Mouse (Mus musculus) ES-E14 (cell line): ENCODE data around the gene Grid2. TPM values are rescaled to one million over a fixed set of nuclear protein-coding genes. Genes with fewer than 3 reads are reported as not detected.

Experiments
- DNase-seq: peaks from one replicate; pipeline ENCODE4 v3.0.0-alpha.2; 2013; ENCODE audit warnings: low read depth, low spot score
- H3K27ac ChIP-seq: 2 replicates; pipeline ENCODE4 v1.5.1; 2012; ENCODE audit warnings: low read depth, mild to moderate bottlenecking, low read length, moderate library complexity, mixed read lengths; ENCODE audit not compliant: poor library complexity, insufficient read depth, severe bottlenecking
- H3K36me3 ChIP-seq: 2 replicates; pipeline ENCODE4 v1.6.1; 2012; ENCODE audit warnings: mild to moderate bottlenecking, low read length, moderate library complexity, mixed read lengths; ENCODE audit not compliant: control insufficient read depth, poor library complexity, insufficient read depth, severe bottlenecking
- H3K4me1 ChIP-seq, 2 experiments: fragments of 150-350 bp in 1 of 2; sonication (generic) in 1 of 2; 2 replicates each; pipeline ENCODE4 v1.6.1; 2012; ENCODE audit warnings: low read length in 2 of 2, mild to moderate bottlenecking in 1 of 2, mixed read lengths in 1 of 2; ENCODE audit not compliant: control insufficient read depth in 2 of 2, insufficient read depth in 2 of 2, poor library complexity in 1 of 2
- H3K4me3 ChIP-seq, 2 experiments: fragments of 150-350 bp in 1 of 2; sonication (generic) in 1 of 2; 2 replicates each; pipeline ENCODE4 v1.5.1; 2012; ENCODE audit warnings: low read length in 2 of 2, low read depth in 1 of 2, mild to moderate bottlenecking in 1 of 2, mixed read lengths in 1 of 2; ENCODE audit not compliant: insufficient read depth in 1 of 2, poor library complexity in 1 of 2, severe bottlenecking in 1 of 2
- H3K9ac ChIP-seq: 2 replicates; pipeline ENCODE4 v1.6.1; 2012; ENCODE audit warnings: low read depth, mild to moderate bottlenecking, low read length, mixed read lengths; ENCODE audit not compliant: poor library complexity, insufficient read depth, severe bottlenecking
- H3K9me3 ChIP-seq: fragments of 150-350 bp; sonication (generic); 2 replicates; pipeline ENCODE4 v1.6.1; 2012; ENCODE audit warnings: low read depth, mild to moderate bottlenecking, low read length; ENCODE audit not compliant: control insufficient read depth, insufficient read depth
- CHD2 ChIP-seq: IDR thresholded peaks from 2 replicates; pipeline ENCODE4 v1.6.1; 2014; ENCODE audit warnings: mild to moderate bottlenecking, low read depth, low read length, inconsistent platforms
- HCFC1 ChIP-seq: IDR thresholded peaks from 2 replicates; pipeline ENCODE4 v1.6.1; 2012; ENCODE audit warnings: low read length, inconsistent platforms, borderline replicate concordance; ENCODE audit not compliant: insufficient read depth
- MAFK ChIP-seq: IDR thresholded peaks from 2 replicates; pipeline ENCODE4 v1.6.1; 2014; ENCODE audit warnings: mild to moderate bottlenecking, low read depth, low read length, inconsistent platforms; ENCODE audit not compliant: insufficient read depth
- ZC3H11A ChIP-seq: IDR thresholded peaks from 2 replicates; pipeline ENCODE4 v1.6.1; 2012; ENCODE audit warnings: low read depth, mild to moderate bottlenecking, inconsistent platforms, low read length, borderline replicate concordance
- ZNF384 ChIP-seq: IDR thresholded peaks from 2 replicates; pipeline ENCODE4 v1.6.1; 2012; ENCODE audit warnings: low read depth, low read length, inconsistent platforms
- in situ Hi-C, 2 experiments: fragments of 600-800 bp; cut with MboI; formaldehyde crosslinking; loops; one replicate each; pipeline ENCODE4 v1.15.1; 2025; ENCODE audit warnings: low sequenced_read_pairs in 2 of 2, inconsistent platforms in 1 of 2; ENCODE audit not compliant: unreplicated experiment in 2 of 2
- total RNA-seq: library from RNA; depleted of rRNA; stranded (reverse); fragments of 300-350 nt; gene quantifications from 2 replicates; pipeline ENCODE4 v1.2.3, GENCODE M21; 2012

Grid2 gene
- total RNA-seq, 1 experiment: 0.94 TPM

DNA sequence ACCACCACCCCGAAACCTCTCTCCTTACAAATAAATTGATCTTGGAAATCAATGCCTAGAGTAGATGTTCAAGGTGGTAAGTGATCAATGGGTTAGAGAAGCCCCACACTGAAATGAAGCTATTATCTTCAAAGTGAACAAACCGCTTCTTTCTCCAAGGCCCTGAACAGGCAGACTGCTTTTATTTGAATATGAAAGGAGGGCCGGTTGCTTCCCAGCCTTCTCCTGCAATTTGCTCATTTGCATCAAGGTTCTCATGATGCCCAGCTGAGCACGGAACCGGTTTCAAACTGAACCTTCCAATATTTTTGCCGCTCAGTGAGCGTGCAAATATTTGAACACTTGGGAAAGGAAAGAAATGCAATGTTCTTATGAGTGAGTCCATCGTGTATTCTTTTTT lies 1392.5 kb downstream of the Grid2 start:
- in situ Hi-C loops: no loop called here
- DNase-seq: peak; percentile 22
- H3K4me1 ChIP-seq: peaks cover 0 to 7% of the 10 kb centered on the region in 2 experiments; a peak in 2 of 4 replicates

DNA sequence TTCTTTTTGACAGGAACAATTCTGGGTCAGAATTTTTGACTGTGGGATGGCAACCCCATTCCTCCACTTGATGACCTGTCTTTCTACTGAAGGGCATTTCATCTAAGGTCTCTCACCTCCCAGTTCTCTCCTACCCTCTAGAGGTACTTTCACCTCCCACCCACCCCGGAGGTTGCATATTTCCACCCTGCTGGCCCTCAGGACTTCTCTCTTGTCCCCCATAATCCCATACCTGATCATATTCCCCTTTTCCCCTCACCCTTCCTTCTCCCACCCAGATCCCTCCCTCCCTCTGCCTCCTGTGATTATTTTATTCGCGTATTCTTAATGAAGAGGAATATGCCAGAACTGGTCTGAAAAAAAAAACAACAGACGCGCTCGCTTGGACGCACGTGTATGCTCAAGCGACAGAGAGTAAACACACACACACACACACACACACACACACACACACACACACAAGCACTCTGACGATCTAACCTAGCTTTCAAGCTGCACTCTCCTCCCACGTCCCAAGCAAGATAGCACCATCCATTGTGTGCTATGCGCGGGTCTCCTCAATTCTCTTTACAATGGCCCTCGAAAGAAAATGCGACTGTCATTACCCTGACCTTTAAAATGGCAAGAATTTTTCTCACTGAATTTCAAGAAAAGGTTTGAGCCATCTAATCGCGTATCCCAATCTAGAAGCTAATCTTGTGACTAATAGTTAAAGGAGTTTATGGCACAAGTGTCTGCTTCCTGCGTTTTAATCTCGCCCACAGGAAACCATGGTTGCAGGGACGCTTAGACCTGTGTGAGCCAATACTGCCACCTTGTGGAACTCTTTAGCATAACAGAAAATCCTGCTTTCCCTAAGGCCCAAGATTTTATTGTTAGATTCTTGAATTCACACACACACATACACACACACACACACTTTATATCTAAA lies 1393.9 kb downstream of the Grid2 start:
- Histone ChIP-seq H3K4me3 (peak overlapping the region in 1 of 2 experiments; percentile 16; a peak in 1 of 4 replicates), H3K36me3 (no peaks in the 10 kb centered on the region), H3K9me3 (no peaks in the 10 kb centered on the region), H3K9ac (no peak overlapping the region), H3K27ac (no peak overlapping the region), H3K4me1 (peaks cover 0 to 7% of the 10 kb centered on the region in 2 experiments; a peak in 2 of 4 replicates)
- in situ Hi-C loops: no loop called here
- peak; percentile 71 for DNase-seq
- peak; percentile 91 for TF ChIP-seq ZC3H11A
- no peak for TF ChIP-seq HCFC1

More for the DNA sequence above, 1392.5 kb downstream of the Grid2 start:
- H3K4me3 ChIP-seq: no peak overlapping the region
- no peaks in the 10 kb centered on the region for H3K36me3 ChIP-seq
- no peak overlapping the region for H3K9ac ChIP-seq
- H3K27ac ChIP-seq: no peak overlapping the region
- TF ChIP-seq CHD2: no peak
- no peak for TF ChIP-seq HCFC1
- no peak for TF ChIP-seq ZC3H11A
- TF ChIP-seq MAFK: no peak
- TF ChIP-seq ZNF384: no peak
- H3K9me3 ChIP-seq: no peaks in the 10 kb centered on the region

DNA sequence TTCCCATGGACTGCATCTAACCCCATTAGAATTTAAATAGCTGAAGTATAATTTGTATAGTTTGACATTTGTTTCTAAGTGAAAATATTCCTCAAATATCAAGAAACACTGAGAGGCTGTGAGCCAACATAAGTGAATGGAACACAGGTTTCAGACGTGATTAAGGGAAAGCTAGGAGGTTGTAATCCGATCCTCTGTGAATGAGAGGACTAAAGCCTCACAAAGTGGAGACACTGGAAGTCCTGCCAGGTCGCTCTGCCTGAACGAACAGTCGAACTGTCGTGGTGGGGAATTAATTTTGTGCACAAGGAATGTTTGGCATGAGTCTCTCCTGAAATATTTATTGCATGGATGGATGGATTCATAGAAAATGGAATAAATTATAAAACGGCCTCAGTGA lies 1395.1 kb downstream of the Grid2 start:
- H3K9me3 ChIP-seq: no peaks in the 10 kb centered on the region
- H3K9ac ChIP-seq: no peak overlapping the region
- in situ Hi-C loops: no loop called here
- peaks cover 0 to 7% of the 10 kb centered on the region in 2 experiments; a peak in 2 of 4 replicates for H3K4me1 ChIP-seq
- no peak for TF ChIP-seq ZNF384
- DNase-seq: no peak
- no peak overlapping the region for H3K27ac ChIP-seq
- H3K36me3 ChIP-seq: no peaks in the 10 kb centered on the region
- no peak overlapping the region for H3K4me3 ChIP-seq

DNA sequence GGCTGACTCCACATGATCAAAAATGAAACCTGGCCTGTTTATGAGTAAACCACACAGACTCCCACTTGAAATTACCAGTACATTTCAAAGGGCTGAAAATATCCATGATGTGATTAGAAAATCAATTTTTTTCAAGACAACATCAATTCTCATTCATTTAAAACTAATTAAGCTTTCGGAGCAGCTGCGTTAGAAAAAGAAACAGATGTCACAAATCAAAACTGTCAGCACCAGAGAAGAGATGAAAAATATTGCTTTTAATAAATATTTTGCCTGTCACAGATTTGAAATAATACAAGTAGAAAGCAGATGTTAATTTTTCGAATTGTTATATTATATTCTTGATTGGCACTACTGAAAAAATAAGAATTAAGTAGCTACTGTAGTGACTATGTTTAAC lies 1415.3 kb downstream of the Grid2 start:
- DNase-seq: no peak
- no peaks in the 10 kb centered on the region for H3K9me3 ChIP-seq
- TF ChIP-seq ZC3H11A (no peak), ZNF384 (no peak), HCFC1 (no peak), CHD2 (no peak), MAFK (no peak)
- in situ Hi-C loops: no loop called here
- no peak overlapping the region for H3K4me3 ChIP-seq
- no peaks in the 10 kb centered on the region for H3K4me1 ChIP-seq
- no peak overlapping the region for H3K27ac ChIP-seq
- H3K36me3 ChIP-seq: no peaks in the 10 kb centered on the region
- no peak overlapping the region for H3K9ac ChIP-seq
